ENCODE assay signal across 8 mouse cellular contexts in genomic region chr9:37401802-37402201, GRCm38 (mm10). TPM values are rescaled to one million over a fixed set of nuclear protein-coding genes. Genes with fewer than 3 reads are reported as not detected.
DNase-seq lines count a peak whose midpoint lies in the region; ATAC-seq and TF ChIP-seq lines count a peak whose summit lies in the region.

Robo4 (plus strand) TSS chr9:37401897.

- H3K4me3 ChIP-seq in forebrain, embryonic 12.5 days (replicated peaks), result no peak within 1 kb of the TSS
- no peak within 1 kb of the TSS for H3K4me3 ChIP-seq in forebrain, embryonic 15.5 days
- H3K4me3 ChIP-seq in intestine, embryonic 14.5 days (ENCODE audit: low read depth, low read length), result peak within 1 kb of the TSS; percentile 18
- H3K4me3 ChIP-seq in lung, embryonic 14.5 days (ENCODE audit: low read depth, low read length), result peak within 1 kb of the TSS; percentile 24

- no peak for ATAC-seq in forebrain, embryonic 12.5 days (ENCODE audit: low FRiP score)
- no peak for ATAC-seq in forebrain, embryonic 15.5 days (replicated peaks)
- no peak for ATAC-seq in intestine, embryonic 14.5 days (replicated peaks; ENCODE audit: low FRiP score, low TSS enrichment, low read depth)
- ATAC-seq in lung, embryonic 14.5 days (ENCODE audit: insufficient read depth), result peak; percentile 45; the same call in 1 of the 2 replicates
- ATAC-seq in cerebellum, adult (ENCODE audit: insufficient number of reproducible peaks, low FRiP score, low TSS enrichment), result no peak

- 0 out of 2 replicates have a peak within 1 kb of the TSS, but pooled peaks have one; percentile 12 for H3K9ac ChIP-seq in forebrain, embryonic 12.5 days
- H3K9ac ChIP-seq in forebrain, embryonic 15.5 days (replicated peaks), result no peak within 1 kb of the TSS
- H3K9ac ChIP-seq in intestine, embryonic 14.5 days (ENCODE audit: low read length), result 0 out of 2 replicates have a peak within 1 kb of the TSS, but pooled peaks have one; percentile 7
- H3K9ac ChIP-seq in lung, embryonic 14.5 days, result peak within 1 kb of the TSS; percentile 42; the same call in 1 of the 2 replicates

- no peak within 1 kb of the TSS for H3K27ac ChIP-seq in forebrain, embryonic 12.5 days
- H3K27ac ChIP-seq in forebrain, embryonic 15.5 days (replicated peaks), result no peak within 1 kb of the TSS
- H3K27ac ChIP-seq in intestine, embryonic 14.5 days (ENCODE audit: low read depth), result 0 out of 2 replicates have a peak within 1 kb of the TSS, but pooled peaks have one; percentile 22
- peak within 1 kb of the TSS; percentile 61 for H3K27ac ChIP-seq in lung, embryonic 14.5 days (ENCODE audit: low read depth)

- H3K36me3 ChIP-seq in forebrain, embryonic 12.5 days (replicated peaks), result no peaks in the 10 kb centered on the region
- no peaks in the 10 kb centered on the region for H3K36me3 ChIP-seq in forebrain, embryonic 15.5 days
- H3K36me3 ChIP-seq in intestine, embryonic 14.5 days (ENCODE audit: control insufficient read depth, insufficient read depth, low read length), result no peaks in the 10 kb centered on the region
- no peaks in the 10 kb centered on the region for H3K36me3 ChIP-seq in lung, embryonic 14.5 days (ENCODE audit: insufficient read depth)

- 14% methylated on average over 7 of the region's 7 CpGs for WGBS in forebrain, embryonic 12.5 days
- WGBS in forebrain, embryonic 15.5 days, result 21% methylated on average over 7 of the region's 7 CpGs
- 15% methylated on average over 7 of the region's 7 CpGs for WGBS in intestine, embryonic 14.5 days
- 14% methylated on average over 7 of the region's 7 CpGs for WGBS in lung, embryonic 14.5 days

- peak; percentile 35 for DNase-seq in gastrocnemius, postnatal 25 days
- no peak for DNase-seq in intestine, embryonic 14.5 days (ENCODE audit: low spot score)
- peak; percentile 40 for DNase-seq in lung, embryonic 14.5 days
- no peak for DNase-seq in layer of hippocampus, adult 9-10 months (ENCODE audit: low spot score)
- DNase-seq in c-Kit-positive CD71-positive TER-119-positive erythroid progenitor cells, embryonic 14.5 days (ENCODE audit: low spot score), result no peak

- no peaks in the 10 kb centered on the region for H3K9me3 ChIP-seq in forebrain, embryonic 12.5 days
- no peaks in the 10 kb centered on the region for H3K9me3 ChIP-seq in forebrain, embryonic 15.5 days
- no peaks in the 10 kb centered on the region for H3K9me3 ChIP-seq in intestine, embryonic 14.5 days (ENCODE audit: control insufficient read depth, low read length)
- H3K9me3 ChIP-seq in lung, embryonic 14.5 days (ENCODE audit: low read depth, low read length), result no peaks in the 10 kb centered on the region

- no peak for TF ChIP-seq CTCF in lung, embryonic 14.5 days (IDR thresholded peaks at IDR 0.05; ENCODE audit: low read depth)

- no peaks in the 10 kb centered on the region for H3K4me1 ChIP-seq in forebrain, embryonic 12.5 days
- H3K4me1 ChIP-seq in forebrain, embryonic 15.5 days, result no peaks in the 10 kb centered on the region
- H3K4me1 ChIP-seq in intestine, embryonic 14.5 days (replicated peaks; ENCODE audit: control insufficient read depth, insufficient read depth, low read length), result no peaks in the 10 kb centered on the region
- no peaks in the 10 kb centered on the region for H3K4me1 ChIP-seq in lung, embryonic 14.5 days (ENCODE audit: insufficient read depth)

- no peak within 1 kb of the TSS for H3K4me2 ChIP-seq in forebrain, embryonic 12.5 days
- H3K4me2 ChIP-seq in forebrain, embryonic 15.5 days (replicated peaks), result no peak within 1 kb of the TSS
- H3K4me2 ChIP-seq in intestine, embryonic 14.5 days (ENCODE audit: low read length), result no peak within 1 kb of the TSS
- H3K4me2 ChIP-seq in lung, embryonic 14.5 days, result peak within 1 kb of the TSS; percentile 45

- H3K27me3 ChIP-seq in forebrain, embryonic 12.5 days, result peaks cover 2% of the 10 kb centered on the region; the same call in 1 of the 2 replicates
- no peaks in the 10 kb centered on the region for H3K27me3 ChIP-seq in forebrain, embryonic 15.5 days
- H3K27me3 ChIP-seq in intestine, embryonic 14.5 days (replicated peaks; ENCODE audit: control insufficient read depth, insufficient read depth, low read length), result peaks cover 1% of the 10 kb centered on the region; the same call in 1 of the 2 replicates
- H3K27me3 ChIP-seq in lung, embryonic 14.5 days (ENCODE audit: insufficient read depth, low read length), result no peaks in the 10 kb centered on the region

RNA-seq across cellular contexts. Expression of gene Robo4, which starts in this region (rescaled TPM):
- 4.8 and 5.4 TPM in 2 replicates for polyA plus RNA-seq in forebrain, embryonic 12.5 days (2016; fragmentation: Nextera tagmentation; extraction: Ambion mirVana)
- polyA plus RNA-seq in forebrain, embryonic 15.5 days (2015; fragmentation: Nextera tagmentation; extraction: Ambion mirVana), result 3.3 and 4.2 TPM in 2 replicates
- total RNA-seq in gastrocnemius, postnatal 25 days (2021), result 1 to 10 TPM; 7.6 to 9.7 TPM
- polyA plus RNA-seq in intestine, embryonic 14.5 days (2014; fragmentation: Nextera tagmentation; extraction: Ambion mirVana), result 9.8 and 12.8 TPM in 2 replicates
- 22.8 and 25.8 TPM in 2 replicates for polyA plus RNA-seq in lung, embryonic 14.5 days (2014; fragmentation: Nextera tagmentation; extraction: Ambion mirVana)

Comparison
In these comparisons a context has a peak if more than half of its experiments do, and no peak if none do; other contexts are left out.
1. H3K27ac ChIP-seq: peak in intestine, embryonic 14.5 days (single experiment) and lung, embryonic 14.5 days (single experiment); none in forebrain, embryonic 12.5 days (single experiment) and forebrain, embryonic 15.5 days (single experiment).
2. H3K4me3 ChIP-seq: peak in intestine, embryonic 14.5 days (single experiment) and lung, embryonic 14.5 days (single experiment); none in forebrain, embryonic 12.5 days (single experiment) and forebrain, embryonic 15.5 days (single experiment).
3. DNase-seq: peak in gastrocnemius, postnatal 25 days (single experiment) and lung, embryonic 14.5 days (single experiment); none in intestine, embryonic 14.5 days (single experiment), layer of hippocampus, adult 9-10 months (single experiment) and c-Kit-positive CD71-positive TER-119-positive erythroid progenitor cells, embryonic 14.5 days (single experiment).